Mouse (Mus musculus) fat pad, adult 2 months (tissue): ENCODE measurements around the gene Spata1.

Experiments used
- DNase-seq: peaks from one replicate; pipeline ENCODE4 v3.0.0-alpha.2; 2011; ENCODE audit warnings: low read depth, low spot score; ENCODE audit errors: extremely low read depth

The Spata1 gene

DNA sequence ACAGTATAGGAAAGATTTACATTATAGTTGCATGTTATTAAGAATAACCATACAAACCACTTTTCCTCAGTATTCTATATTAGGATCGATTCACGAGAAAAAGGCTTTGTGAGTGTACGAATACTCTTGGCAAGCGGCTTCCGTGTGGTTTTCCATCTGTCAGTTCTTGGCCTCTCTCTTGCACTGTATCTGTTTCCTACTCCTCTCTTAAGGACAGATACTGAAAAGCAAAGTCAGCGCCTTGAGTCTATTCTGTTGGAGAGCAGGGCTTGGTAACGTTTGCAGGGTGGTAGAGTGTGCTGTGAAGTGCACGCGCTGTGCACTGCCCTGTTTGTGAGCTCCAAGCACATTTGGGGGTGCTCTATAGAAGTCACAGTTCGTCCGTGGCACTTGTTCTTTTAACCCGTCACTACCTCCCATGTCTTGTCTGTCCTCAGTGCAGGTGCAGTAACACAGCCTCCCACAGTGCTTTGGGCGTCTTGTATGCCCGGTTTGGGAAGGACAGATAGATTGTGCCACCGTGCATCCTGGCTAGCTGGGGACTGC, 79.5 kb downstream of the Spata1 start:
- DNase-seq: no peak

DNA sequence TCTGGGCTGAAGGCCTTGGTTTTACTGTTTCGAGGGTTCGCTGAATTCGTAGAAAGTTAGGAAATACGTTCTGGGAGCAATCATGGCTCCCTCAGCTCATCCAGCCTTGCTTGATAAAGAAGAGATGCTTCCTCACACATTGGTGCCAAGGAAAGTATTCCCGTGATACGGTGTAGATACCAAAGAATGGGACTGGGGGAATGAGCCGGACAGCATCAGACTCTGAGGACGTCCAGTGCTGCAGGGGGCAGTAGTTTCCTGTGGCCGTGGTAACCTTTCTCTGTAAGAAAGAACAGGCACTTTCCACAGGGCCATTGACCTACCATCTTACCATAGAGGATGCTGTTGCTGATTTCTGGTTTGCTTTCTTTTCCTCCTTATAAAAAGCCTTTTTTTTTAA, 80.0 kb downstream of the Spata1 start:
- no peak for DNase-seq

DNA sequence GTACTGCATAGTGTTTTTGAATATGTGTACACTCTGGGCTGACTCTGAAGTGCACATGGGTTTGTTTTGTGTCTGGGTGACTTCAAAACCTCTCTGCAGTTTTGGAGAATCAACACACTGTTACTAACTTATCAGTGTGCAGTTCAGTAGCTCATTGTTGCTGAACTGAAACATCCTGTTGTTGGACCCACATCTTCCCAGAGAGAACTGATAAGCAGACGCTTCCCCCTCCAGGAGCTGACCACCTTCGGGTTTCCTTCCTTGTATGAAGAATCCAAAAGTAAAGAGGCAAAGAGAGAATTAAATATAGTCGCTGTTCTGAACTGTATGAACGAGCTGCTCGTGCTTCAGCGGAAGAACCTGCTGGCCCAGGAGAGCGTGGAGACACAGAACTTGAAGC, 80.7 kb downstream of the Spata1 start:
- DNase-seq: no peak

DNA sequence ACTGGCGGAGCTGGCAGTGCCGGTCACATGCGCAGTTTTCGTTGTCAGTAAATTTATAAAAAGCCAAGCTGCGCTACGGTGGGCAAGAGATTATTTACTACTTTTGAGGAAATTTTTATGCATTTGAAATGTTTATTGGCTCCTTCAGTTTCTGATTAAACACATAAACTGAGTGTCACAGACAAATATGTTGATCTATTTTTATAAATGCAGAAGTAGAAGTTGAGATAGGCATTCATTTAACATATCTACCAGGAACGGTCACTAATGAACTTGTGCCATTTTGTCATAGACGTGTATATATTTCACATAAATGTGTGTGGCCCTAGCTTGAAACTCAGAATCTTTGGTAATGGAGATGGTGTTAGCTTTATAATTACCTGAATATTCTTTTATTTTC, 81.7 kb downstream of the Spata1 start:
- DNase-seq: no peak

DNA sequence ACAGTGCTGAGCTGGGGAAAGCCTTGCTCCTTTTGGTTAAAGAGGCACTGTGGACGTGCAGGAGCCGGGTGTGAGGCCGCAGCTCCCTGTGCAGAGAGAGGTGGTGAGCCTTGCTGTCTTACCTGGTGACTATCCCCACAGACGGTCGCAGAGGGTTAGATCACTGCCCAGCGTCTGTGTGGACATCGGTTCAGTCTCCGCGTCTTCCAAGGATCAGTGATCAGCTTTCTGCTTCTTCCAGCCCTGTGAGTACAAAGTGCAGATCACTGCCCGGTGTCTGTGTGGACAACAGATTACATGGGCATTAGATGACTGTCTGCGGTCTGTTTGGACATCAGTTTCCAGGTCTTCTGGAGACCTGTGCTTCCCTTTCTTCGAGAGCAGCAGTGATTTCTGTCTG, 85.0 kb downstream of the Spata1 start:
- no peak for DNase-seq

DNA sequence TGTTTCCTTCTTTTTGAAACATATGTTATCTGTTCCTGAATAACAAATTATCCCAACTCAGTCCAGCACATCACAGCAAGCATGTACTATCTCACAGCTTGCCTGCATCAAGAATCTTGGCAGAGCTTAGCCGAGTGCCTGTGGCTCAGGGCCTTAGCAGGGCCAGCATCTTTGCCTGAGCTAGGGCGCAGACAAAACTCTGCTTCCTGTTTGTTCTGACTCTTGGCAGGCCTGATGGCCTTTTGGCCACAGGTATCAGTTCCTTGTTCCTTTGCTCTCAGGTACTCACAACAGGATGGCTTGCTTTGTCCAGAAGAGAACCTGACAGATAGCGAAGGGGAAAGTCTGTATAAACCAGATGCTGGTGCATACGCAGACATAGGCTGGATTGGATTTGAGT, 85.6 kb downstream of the Spata1 start:
- no peak for DNase-seq

DNA sequence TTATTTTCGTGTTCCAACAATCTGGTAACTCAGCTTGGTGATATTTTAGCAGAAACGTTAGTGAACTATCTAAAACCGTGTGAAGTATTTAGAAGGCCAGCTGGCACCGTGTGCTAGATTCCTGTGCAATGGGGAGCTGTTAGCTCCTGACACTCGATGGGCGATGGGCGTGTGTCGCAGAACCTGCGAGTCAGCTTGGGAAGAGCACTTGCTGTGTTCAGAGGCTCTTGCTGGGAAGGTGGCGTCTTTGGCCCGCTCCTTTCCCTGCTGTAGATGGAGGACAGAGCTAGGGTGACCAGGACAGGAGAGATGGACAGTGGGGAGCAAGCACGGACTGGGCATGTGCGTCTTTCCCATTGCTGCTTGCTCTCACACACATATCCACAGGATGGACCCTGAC, 86.5 kb downstream of the Spata1 start:
- no peak for DNase-seq

DNA sequence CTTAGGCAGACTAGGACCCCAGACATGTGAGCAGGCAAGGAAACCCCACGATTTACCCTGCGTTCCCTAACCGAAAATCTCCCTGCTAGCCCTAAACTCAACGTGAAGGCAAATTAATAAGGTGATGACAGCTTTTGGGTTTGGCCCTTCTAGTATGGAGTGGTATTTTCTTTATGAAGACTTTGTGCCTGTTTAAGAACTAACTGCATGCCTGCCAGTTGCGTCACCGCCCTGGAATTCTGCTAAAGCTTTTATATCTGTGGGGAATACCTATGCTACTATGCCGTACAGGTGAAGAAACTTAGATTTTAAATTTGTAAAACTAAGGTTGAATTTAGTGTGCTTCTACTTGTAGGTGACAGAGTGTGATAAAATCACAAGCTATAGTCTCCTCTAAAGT, 87.1 kb downstream of the Spata1 start:
- no peak for DNase-seq

DNA sequence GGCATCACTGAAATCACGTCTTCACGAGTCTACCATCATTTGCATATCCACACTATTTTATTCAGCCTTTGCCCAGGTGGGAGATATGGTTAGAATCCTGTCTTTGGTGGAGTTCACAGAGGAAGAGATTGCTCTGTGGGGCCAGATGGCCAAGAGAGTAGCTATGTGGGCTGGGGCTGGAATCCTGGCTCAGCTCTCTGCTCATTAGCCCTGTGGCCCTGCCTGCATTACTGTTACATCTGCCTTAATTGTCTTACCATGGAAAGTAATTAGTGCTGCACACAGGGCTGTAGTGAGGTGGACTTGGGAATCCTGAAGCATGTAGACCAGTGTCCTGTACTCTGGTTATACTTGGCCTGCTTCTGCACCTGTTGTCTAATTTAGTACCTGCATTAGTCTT, 87.5 kb downstream of the Spata1 start:
- DNase-seq: no peak

DNA sequence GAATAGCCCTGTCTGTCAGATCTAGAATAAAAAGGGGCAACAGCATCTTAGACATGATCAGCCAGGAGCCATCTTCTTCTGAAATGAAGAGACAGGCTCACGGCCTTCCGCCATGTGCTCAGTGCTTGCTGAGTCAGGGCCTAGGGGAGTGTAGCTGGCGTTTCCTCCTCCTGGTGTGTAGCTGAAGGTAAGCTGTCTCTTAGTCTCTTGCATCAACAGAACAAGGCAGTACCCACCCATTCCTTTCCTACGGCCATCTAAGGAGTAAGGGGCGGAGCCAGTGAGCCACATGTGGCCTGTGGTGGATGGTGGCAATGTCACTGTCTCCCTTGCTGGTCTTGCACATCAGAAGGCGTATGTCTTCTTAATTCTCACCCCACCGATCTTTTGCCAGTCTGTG, 89.4 kb downstream of the Spata1 start:
- DNase-seq: no peak
